Mouse (Mus musculus): ENCODE data around the gene Fermt1. TPM values are rescaled to one million over a fixed set of nuclear protein-coding genes. Genes with fewer than 3 reads are reported as not detected.

Gene Fermt1
- polyA plus RNA-seq, 1 experiment from 2014 or later, result not detected

- Histone ChIP-seq H3K9ac (replicated peaks; ENCODE audit: low read length) (no peak overlapping the region), H3K36me3 (ENCODE audit: control insufficient read depth, insufficient read depth, low read length) (peaks cover 22% of the 10 kb centered on the region)
- ATAC-seq (ENCODE audit: low FRiP score, low TSS enrichment), result no peak
Observed at GRCm38 (mm10) chr2:132860435-132860834, 85.3 kb downstream of the Fermt1 start.

GRCm38 (mm10) chr2:132856333-132856732 is 89.4 kb downstream of the Fermt1 start:
- no peak for ATAC-seq (ENCODE audit: low FRiP score, low TSS enrichment)
- Histone ChIP-seq H3K4me1 (ENCODE audit: control insufficient read depth, insufficient read depth, low read length) (no peaks in the 10 kb centered on the region), H3K9me3 (ENCODE audit: control insufficient read depth, low read length) (no peaks in the 10 kb centered on the region), H3K4me2 (ENCODE audit: low read length) (no peak overlapping the region), H3K27ac (replicated peaks; ENCODE audit: low read depth, low read length) (no peak overlapping the region), H3K9ac (replicated peaks; ENCODE audit: low read length) (no peak overlapping the region), H3K27me3 (ENCODE audit: control insufficient read depth, insufficient read depth, low read length) (no peaks in the 10 kb centered on the region), H3K36me3 (ENCODE audit: control insufficient read depth, insufficient read depth, low read length) (peaks cover 21% of the 10 kb centered on the region), H3K4me3 (replicated peaks; ENCODE audit: low read depth, low read length) (no peak overlapping the region)
- 90% methylated on average over 5 of the region's 5 CpGs for WGBS
- DNase-seq, result no peak

More at GRCm38 (mm10) chr2:132860435-132860834, 85.3 kb downstream of the Fermt1 start:
- H3K27ac ChIP-seq (replicated peaks; ENCODE audit: low read depth, low read length), result no peak overlapping the region
- no peaks in the 10 kb centered on the region for H3K4me1 ChIP-seq (ENCODE audit: control insufficient read depth, insufficient read depth, low read length)
- H3K27me3 ChIP-seq (ENCODE audit: control insufficient read depth, insufficient read depth, low read length), result no peaks in the 10 kb centered on the region
- no peak overlapping the region for H3K4me3 ChIP-seq (replicated peaks; ENCODE audit: low read depth, low read length)
- H3K4me2 ChIP-seq (ENCODE audit: low read length), result no peak overlapping the region
- no peak for DNase-seq
- no peaks in the 10 kb centered on the region for H3K9me3 ChIP-seq (ENCODE audit: control insufficient read depth, low read length)

Other genes starting within 250 kb of the Fermt1 start
- gene Chgb, start 164.6 kb downstream of the Fermt1 start, polyA plus RNA-seq (2014; fragmentation: Nextera tagmentation; extraction: Ambion mirVana), result 62.0 and 62.4 TPM in 2 replicates
- gene Trmt6, start 129.9 kb downstream of the Fermt1 start, polyA plus RNA-seq (2014; fragmentation: Nextera tagmentation; extraction: Ambion mirVana), result 23.5 and 25.0 TPM in 2 replicates
- gene Mcm8, start 129.8 kb downstream of the Fermt1 start, polyA plus RNA-seq (2014; fragmentation: Nextera tagmentation; extraction: Ambion mirVana), result 4.6 and 7.1 TPM in 2 replicates
- gene Crls1, start 99.2 kb downstream of the Fermt1 start, polyA plus RNA-seq (2014; fragmentation: Nextera tagmentation; extraction: Ambion mirVana), result 11.1 and 12.0 TPM in 2 replicates
- 0.09 and 0.14 TPM in 2 replicates for gene Lrrn4, start 65.0 kb downstream of the Fermt1 start, polyA plus RNA-seq (2014; fragmentation: Nextera tagmentation; extraction: Ambion mirVana)